Mouse (Mus musculus) liver, embryonic 12.5 days (tissue): ENCODE results near the gene Arid5b. TPM values are rescaled to one million over a fixed set of nuclear protein-coding genes. Genes with fewer than 3 reads are reported as not detected.
A peak's percentile ranks its signal among the peaks of the same experiment; 100 is the strongest.

Source experiments
- ATAC-seq: fragments of 200-750 bp; cut with Nextera tagmentation; 2 replicates; pipeline ENCODE4 v1.8.0; 2017; ENCODE audit warnings: moderate number of reproducible peaks, mild to moderate bottlenecking, moderate library complexity
- H3K27ac ChIP-seq: fragments of 300-500 bp; sonication (generic); 2 replicates; pipeline ENCODE4 v1.5.1; 2016; ENCODE audit warnings: mild to moderate bottlenecking
- H3K27me3 ChIP-seq: fragments of 300-500 bp; sonication (generic); replicated peaks from 2 replicates; pipeline ENCODE4 v1.6.1; 2016; ENCODE audit warnings: mild to moderate bottlenecking, moderate library complexity
- H3K36me3 ChIP-seq: fragments of 300-500 bp; sonication (generic); 2 replicates; pipeline ENCODE4 v1.6.1; 2016; ENCODE audit warnings: mild to moderate bottlenecking, moderate library complexity
- H3K4me1 ChIP-seq: fragments of 300-500 bp; sonication (generic); 2 replicates; pipeline ENCODE4 v1.6.1; 2016
- H3K4me2 ChIP-seq: fragments of 300-500 bp; sonication (generic); 2 replicates; pipeline ENCODE4 v1.6.1; 2016; ENCODE audit warnings: mild to moderate bottlenecking, moderate library complexity
- H3K4me3 ChIP-seq: fragments of 300-500 bp; sonication (generic); 2 replicates; pipeline ENCODE4 v1.5.1; 2016; ENCODE audit warnings: mild to moderate bottlenecking, moderate library complexity
- H3K9ac ChIP-seq: fragments of 300-500 bp; sonication (generic); 2 replicates; pipeline ENCODE4 v1.6.1; 2016; ENCODE audit warnings: mild to moderate bottlenecking, moderate library complexity
- H3K9me3 ChIP-seq: fragments of 300-500 bp; sonication (generic); replicated peaks from 2 replicates; pipeline ENCODE4 v1.6.1; 2016; ENCODE audit warnings: mild to moderate bottlenecking, moderate library complexity
- WGBS: fragments of 180-500 bp; shearing (Covaris S2); methylation state at CpG from one replicate; pipeline ENCODE4 v1.1.7; 2016; ENCODE audit not compliant: insufficient replicate concordance; 5-methylcytosine and 5-hydroxymethylcytosine counted together
- polyA plus RNA-seq: library from polyadenylated mRNA; unstranded; fragments of >200 nt; fragmentation: Nextera tagmentation; extraction: Ambion mirVana; gene quantifications from 2 replicates; pipeline ENCODE4 v1.2.1, GENCODE M21; 2016

The Arid5b gene
- polyA plus RNA-seq, result 6.5 and 7.2 TPM in 2 replicates

GRCm38 (mm10) chr10:68278632-68279361 is at the start of gene Arid5b:
Gene Arid5b, minus strand, starts transcription at chr10:68278740.
- 0 out of 2 replicates have a peak within 1 kb of the TSS, but pooled peaks have one; percentile 45 for H3K27ac ChIP-seq
- H3K36me3 ChIP-seq, result no peaks in the 10 kb centered on the region
- peaks cover 54% of the 10 kb centered on the region for H3K27me3 ChIP-seq
- peak within 1 kb of the TSS; percentile 86 for H3K4me2 ChIP-seq
- 2% methylated on average over 24 of the region's 24 CpGs for WGBS
- peaks cover 27% of the 10 kb centered on the region for H3K4me1 ChIP-seq
- peak within 1 kb of the TSS; percentile 66 for H3K9ac ChIP-seq
- H3K9me3 ChIP-seq, result no peaks in the 10 kb centered on the region
- H3K4me3 ChIP-seq, result peak within 1 kb of the TSS; percentile 61
- no peak for ATAC-seq

GRCm38 (mm10) chr10:68325378-68325777 is 46.8 kb upstream of the Arid5b start:
- Histone ChIP-seq H3K4me1 (no peaks in the 10 kb centered on the region), H3K27ac (no peak overlapping the region), H3K27me3 (no peaks in the 10 kb centered on the region), H3K36me3 (no peaks in the 10 kb centered on the region), H3K9me3 (no peaks in the 10 kb centered on the region), H3K4me2 (no peak overlapping the region), H3K9ac (no peak overlapping the region), H3K4me3 (no peak overlapping the region)
- no peak for ATAC-seq
- 58% methylated on average over 6 of the region's 6 CpGs for WGBS

GRCm38 (mm10) chr10:68324061-68324460 is 45.5 kb upstream of the Arid5b start:
- no peak overlapping the region for H3K9ac ChIP-seq
- peaks cover 7% of the 10 kb centered on the region; the same call in 1 of the 2 replicates for H3K4me1 ChIP-seq
- WGBS, result 80% methylated on average over 11 of the region's 11 CpGs
- H3K36me3 ChIP-seq, result no peaks in the 10 kb centered on the region
- H3K4me2 ChIP-seq, result no peak overlapping the region
- no peaks in the 10 kb centered on the region for H3K27me3 ChIP-seq
- ATAC-seq, result no peak
- no peak overlapping the region for H3K27ac ChIP-seq
- no peaks in the 10 kb centered on the region for H3K9me3 ChIP-seq
- H3K4me3 ChIP-seq, result no peak overlapping the region

GRCm38 (mm10) chr10:68323167-68323566 is 44.6 kb upstream of the Arid5b start:
- no peak overlapping the region for H3K4me3 ChIP-seq
- ATAC-seq, result no peak
- WGBS, result 70% methylated on average over 3 of the region's 3 CpGs
- H3K9ac ChIP-seq, result no peak overlapping the region
- H3K36me3 ChIP-seq, result no peaks in the 10 kb centered on the region
- H3K4me1 ChIP-seq, result peaks cover 7% of the 10 kb centered on the region; the same call in 1 of the 2 replicates
- H3K9me3 ChIP-seq, result no peaks in the 10 kb centered on the region
- H3K27ac ChIP-seq, result no peak overlapping the region
- no peak overlapping the region for H3K4me2 ChIP-seq
- H3K27me3 ChIP-seq, result no peaks in the 10 kb centered on the region

- no peaks in the 10 kb centered on the region for H3K36me3 ChIP-seq
- WGBS, result 65% methylated on average over 4 of the region's 4 CpGs
- peaks cover 7% of the 10 kb centered on the region; the same call in 1 of the 2 replicates for H3K4me1 ChIP-seq
- H3K27ac ChIP-seq, result no peak overlapping the region
- no peaks in the 10 kb centered on the region for H3K27me3 ChIP-seq
- H3K9ac ChIP-seq, result no peak overlapping the region
- no peaks in the 10 kb centered on the region for H3K9me3 ChIP-seq
- H3K4me3 ChIP-seq, result no peak overlapping the region
- no peak overlapping the region for H3K4me2 ChIP-seq
- ATAC-seq, result no peak
These were observed 42.4 kb upstream of the Arid5b start for GRCm38 (mm10) chr10:68320986-68321385.

GRCm38 (mm10) chr10:68320496-68320895 is 42.0 kb upstream of the Arid5b start:
- no peaks in the 10 kb centered on the region for H3K9me3 ChIP-seq
- H3K36me3 ChIP-seq, result no peaks in the 10 kb centered on the region
- no peak overlapping the region for H3K4me2 ChIP-seq
- no peak overlapping the region for H3K27ac ChIP-seq
- H3K27me3 ChIP-seq, result no peaks in the 10 kb centered on the region
- 72% methylated on average over 5 of the region's 5 CpGs for WGBS
- H3K9ac ChIP-seq, result no peak overlapping the region
- ATAC-seq, result no peak
- H3K4me3 ChIP-seq, result no peak overlapping the region
- peaks cover 7% of the 10 kb centered on the region; the same call in 1 of the 2 replicates for H3K4me1 ChIP-seq

- H3K4me2 ChIP-seq, result no peak overlapping the region
- no peak overlapping the region for H3K4me3 ChIP-seq
- ATAC-seq, result no peak
- no peaks in the 10 kb centered on the region for H3K9me3 ChIP-seq
- peaks cover 7% of the 10 kb centered on the region; the same call in 1 of the 2 replicates for H3K4me1 ChIP-seq
- 0 out of 2 replicates have a peak overlapping the region, but pooled peaks have one; percentile 20 for H3K27ac ChIP-seq
- WGBS, result 45% methylated on average over 6 of the region's 6 CpGs
- H3K9ac ChIP-seq, result no peak overlapping the region
- H3K36me3 ChIP-seq, result no peaks in the 10 kb centered on the region
- no peaks in the 10 kb centered on the region for H3K27me3 ChIP-seq
These were observed 40.9 kb upstream of the Arid5b start for GRCm38 (mm10) chr10:68319438-68319837.

GRCm38 (mm10) chr10:68318438-68318979 is 40.0 kb upstream of the Arid5b start:
- Histone ChIP-seq H3K9me3 (no peaks in the 10 kb centered on the region), H3K4me1 (peaks cover 7% of the 10 kb centered on the region; the same call in 1 of the 2 replicates), H3K4me3 (no peak overlapping the region), H3K4me2 (no peak overlapping the region), H3K27ac (no peak overlapping the region), H3K27me3 (no peaks in the 10 kb centered on the region), H3K9ac (no peak overlapping the region), H3K36me3 (no peaks in the 10 kb centered on the region)
- ATAC-seq, result no peak
- WGBS, result 49% methylated on average over 6 of the region's 6 CpGs

GRCm38 (mm10) chr10:68312734-68313133 is 34.2 kb upstream of the Arid5b start:
- Histone ChIP-seq H3K36me3 (no peaks in the 10 kb centered on the region), H3K9me3 (peaks cover 4% of the 10 kb centered on the region), H3K4me2 (no peak overlapping the region), H3K4me1 (no peaks in the 10 kb centered on the region), H3K27ac (no peak overlapping the region), H3K27me3 (no peaks in the 10 kb centered on the region), H3K4me3 (no peak overlapping the region), H3K9ac (no peak overlapping the region)
- 39% methylated on average over 8 of the region's 8 CpGs for WGBS
- ATAC-seq, result no peak

GRCm38 (mm10) chr10:68301013-68301412 is 22.5 kb upstream of the Arid5b start:
- Histone ChIP-seq H3K36me3 (no peaks in the 10 kb centered on the region), H3K4me1 (no peaks in the 10 kb centered on the region), H3K9ac (no peak overlapping the region), H3K27ac (no peak overlapping the region), H3K4me3 (no peak overlapping the region), H3K27me3 (no peaks in the 10 kb centered on the region), H3K4me2 (no peak overlapping the region), H3K9me3 (no peaks in the 10 kb centered on the region)
- no peak for ATAC-seq
- 52% methylated on average over 7 of the region's 7 CpGs for WGBS

- no peak overlapping the region for H3K4me3 ChIP-seq
- no peak overlapping the region for H3K9ac ChIP-seq
- WGBS, result 72% methylated on average over 4 of the region's 4 CpGs
- no peaks in the 10 kb centered on the region for H3K9me3 ChIP-seq
- no peaks in the 10 kb centered on the region for H3K27me3 ChIP-seq
- no peaks in the 10 kb centered on the region for H3K4me1 ChIP-seq
- no peak overlapping the region for H3K4me2 ChIP-seq
- H3K36me3 ChIP-seq, result no peaks in the 10 kb centered on the region
- H3K27ac ChIP-seq, result no peak overlapping the region
- no peak for ATAC-seq
These were observed 10.9 kb upstream of the Arid5b start for GRCm38 (mm10) chr10:68289465-68289864.
